Mouse (Mus musculus): ENCODE results near the gene Olfr247. TPM values are rescaled to one million over a fixed set of nuclear protein-coding genes. Genes with fewer than 3 reads are reported as not detected.

The Olfr247 gene
- polyA plus RNA-seq (2012; ENCODE audit: low replicate concordance): not detected in 2 replicates

DNA sequence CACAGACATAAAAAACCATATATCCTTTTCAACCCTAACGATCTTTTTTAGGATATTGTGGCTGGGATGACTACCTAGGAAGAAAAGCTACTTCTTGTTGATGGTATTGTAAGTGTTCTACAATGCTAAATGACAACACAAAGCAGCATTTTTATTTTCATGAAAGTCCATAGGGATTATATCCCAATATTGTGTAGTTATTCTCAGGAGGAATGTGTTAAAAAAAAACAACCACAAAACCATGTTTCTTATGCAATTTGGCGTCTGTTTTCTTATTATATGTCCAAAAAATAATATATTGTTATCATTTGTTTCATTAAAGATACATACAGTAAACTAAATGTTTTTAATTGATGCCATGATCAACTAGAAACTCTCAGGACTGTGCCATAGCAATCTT is at the start of gene Olfr247:
Gene Olfr247 (minus strand): TSS at position 101 of the 400 bp plus-strand sequence.

DNA sequence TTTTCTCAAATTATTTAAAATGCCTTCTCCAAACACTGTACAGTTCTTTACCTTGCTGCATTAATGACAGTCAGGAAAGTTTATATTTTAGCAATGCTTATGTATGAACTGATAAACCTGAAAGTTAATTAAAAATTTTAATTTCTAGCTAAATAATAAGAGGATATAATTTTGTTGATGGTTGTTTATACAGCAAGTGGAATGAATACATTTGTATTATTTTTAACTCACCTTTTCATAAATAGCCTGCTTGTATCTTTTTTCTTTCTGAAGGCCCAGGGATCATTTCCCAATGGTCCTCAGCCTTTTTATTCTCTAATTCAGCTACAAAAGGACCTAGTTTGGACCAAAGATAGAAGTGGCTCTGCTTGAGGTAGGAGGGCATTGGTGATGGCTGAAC is 36.4 kb upstream of the Olfr247 start, which contains the start of gene Olfr820:
Gene Olfr820 (plus strand): TSS at position 301 of the 400 bp plus-strand sequence.

DNA sequence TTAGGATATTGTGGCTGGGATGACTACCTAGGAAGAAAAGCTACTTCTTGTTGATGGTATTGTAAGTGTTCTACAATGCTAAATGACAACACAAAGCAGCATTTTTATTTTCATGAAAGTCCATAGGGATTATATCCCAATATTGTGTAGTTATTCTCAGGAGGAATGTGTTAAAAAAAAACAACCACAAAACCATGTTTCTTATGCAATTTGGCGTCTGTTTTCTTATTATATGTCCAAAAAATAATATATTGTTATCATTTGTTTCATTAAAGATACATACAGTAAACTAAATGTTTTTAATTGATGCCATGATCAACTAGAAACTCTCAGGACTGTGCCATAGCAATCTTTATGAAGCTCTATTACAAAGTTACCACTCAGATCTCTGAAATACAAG is 9.0 kb upstream of the Olfr247 start, which contains the start of gene Gm10310:
Gene Gm10310 (minus strand): TSS at position 101 of the 400 bp plus-strand sequence.

DNA sequence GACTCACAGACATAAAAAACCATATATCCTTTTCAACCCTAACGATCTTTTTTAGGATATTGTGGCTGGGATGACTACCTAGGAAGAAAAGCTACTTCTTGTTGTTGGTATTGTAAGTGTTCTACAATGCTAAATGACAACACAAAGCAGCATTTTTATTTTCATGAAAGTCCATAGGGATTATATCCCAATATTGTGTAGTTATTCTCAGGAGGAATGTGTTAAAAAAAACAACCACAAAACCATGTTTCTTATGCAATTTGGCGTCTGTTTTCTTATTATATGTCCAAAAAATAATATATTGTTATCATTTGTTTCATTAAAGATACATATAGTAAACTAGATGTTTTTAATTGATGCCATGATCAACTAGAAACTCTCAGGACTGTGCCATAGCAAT is 8.8 kb downstream of the Olfr247 start, which contains the start of gene Olfr819:
Gene Olfr819 (minus strand): TSS at position 101 of the 400 bp plus-strand sequence.

GRCm38 (mm10) chr10:129949000-129949399 is 26.9 kb downstream of the Olfr247 start, which contains the start of gene Olfr818:
Olfr818 (minus strand) TSS chr10:129949100.

Other genes starting within 250 kb of the Olfr247 start
- gene Olfr805, start 246.8 kb downstream of the Olfr247 start, polyA plus RNA-seq (2012; ENCODE audit: low replicate concordance): not detected in 2 replicates
- gene Olfr806, start 234.2 kb downstream of the Olfr247 start, polyA plus RNA-seq (2012; ENCODE audit: low replicate concordance): not detected in 2 replicates
- gene Olfr807, start 218.3 kb downstream of the Olfr247 start, polyA plus RNA-seq (2012; ENCODE audit: low replicate concordance): not detected in 2 replicates
- gene Olfr808, start 210.7 kb downstream of the Olfr247 start, polyA plus RNA-seq (2012; ENCODE audit: low replicate concordance): not detected in 2 replicates
- not detected in 2 replicates for gene Olfr809, start 201.5 kb downstream of the Olfr247 start, polyA plus RNA-seq (2012; ENCODE audit: low replicate concordance)
- gene Olfr810, start 181.2 kb downstream of the Olfr247 start, polyA plus RNA-seq (2012; ENCODE audit: low replicate concordance): not detected in 2 replicates
- gene Olfr811, start 171.7 kb downstream of the Olfr247 start, polyA plus RNA-seq (2012; ENCODE audit: low replicate concordance): not detected in 2 replicates
- not detected in 2 replicates for gene Olfr812, start 130.0 kb downstream of the Olfr247 start, polyA plus RNA-seq (2012; ENCODE audit: low replicate concordance)
- not detected in 2 replicates for gene Olfr813, start 120.8 kb downstream of the Olfr247 start, polyA plus RNA-seq (2012; ENCODE audit: low replicate concordance)
- not detected in 2 replicates for gene Olfr814, start 96.3 kb downstream of the Olfr247 start, polyA plus RNA-seq (2012; ENCODE audit: low replicate concordance)
- gene Olfr815, start 70.3 kb downstream of the Olfr247 start, polyA plus RNA-seq (2012; ENCODE audit: low replicate concordance): not detected in 2 replicates
- not detected in 2 replicates for gene Olfr816, start 60.5 kb downstream of the Olfr247 start, polyA plus RNA-seq (2012; ENCODE audit: low replicate concordance)
- gene Olfr818, start 27.0 kb downstream of the Olfr247 start, polyA plus RNA-seq (2012; ENCODE audit: low replicate concordance): not detected in 2 replicates
- gene Olfr819, start 8.9 kb downstream of the Olfr247 start, polyA plus RNA-seq (2012; ENCODE audit: low replicate concordance): not detected in 2 replicates
- gene Gm10310, start 8.9 kb upstream of the Olfr247 start, polyA plus RNA-seq (2012; ENCODE audit: low replicate concordance): not detected in 2 replicates
- not detected in 2 replicates for gene Olfr820, start 36.5 kb upstream of the Olfr247 start, polyA plus RNA-seq (2012; ENCODE audit: low replicate concordance)
- not detected in 2 replicates for gene Olfr821, start 54.2 kb upstream of the Olfr247 start, polyA plus RNA-seq (2012; ENCODE audit: low replicate concordance)
- not detected in 2 replicates for gene Olfr822, start 95.1 kb upstream of the Olfr247 start, polyA plus RNA-seq (2012; ENCODE audit: low replicate concordance)
- not detected in 2 replicates for gene Olfr823, start 139.2 kb upstream of the Olfr247 start, polyA plus RNA-seq (2012; ENCODE audit: low replicate concordance)
- 0.33 TPM in 1 of 2 replicates, not detected in the other for gene Olfr824, start 153.9 kb upstream of the Olfr247 start, polyA plus RNA-seq (2012; ENCODE audit: low replicate concordance)
- gene Olfr825, start 190.6 kb upstream of the Olfr247 start, polyA plus RNA-seq (2012; ENCODE audit: low replicate concordance): not detected in 2 replicates
- gene Olfr826, start 208.0 kb upstream of the Olfr247 start, polyA plus RNA-seq (2012; ENCODE audit: low replicate concordance): not detected in 2 replicates
- gene Olfr827, start 238.3 kb upstream of the Olfr247 start, polyA plus RNA-seq (2012; ENCODE audit: low replicate concordance): not detected in 2 replicates

Data from leukemia stem cell, adult 10-12 weeks (primary cell).